Mouse (Mus musculus) MEL (cell line): ENCODE results near the gene Maml3. TPM values are rescaled to one million over a fixed set of nuclear protein-coding genes. Genes with fewer than 3 reads are reported as not detected.
A peak's percentile ranks its signal among the peaks of the same experiment; 100 is the strongest.

Experiments used
- DNase-seq: peaks from one replicate; pipeline ENCODE4 v3.0.0; 2011; ENCODE audit warnings: low read depth, low spot score
- H3K27ac ChIP-seq: 2 replicates; pipeline ENCODE4 v1.5.1; 2012; ENCODE audit warnings: low read depth, mild to moderate bottlenecking, control low read depth, low read length, moderate library complexity; ENCODE audit not compliant: control insufficient read depth
- H3K27me3 ChIP-seq, 2 experiments: fragments of 150-350 bp in 1 of 2; sonication (generic) in 1 of 2; 2 replicates each; pipeline ENCODE4 v1.6.1; 2012; ENCODE audit warnings: low read length in 2 of 2, mild to moderate bottlenecking in 2 of 2, improper control_type of control experiment in 1 of 2, moderate library complexity in 1 of 2; ENCODE audit not compliant: insufficient read depth in 2 of 2, control insufficient read depth in 1 of 2
- H3K36me3 ChIP-seq, 2 experiments: 2 replicates each; pipeline ENCODE4 v1.6.1; 2012 to 2014; ENCODE audit warnings: low read length in 2 of 2, improper control_type of control experiment in 1 of 2, inconsistent platforms in 1 of 2, mild to moderate bottlenecking in 1 of 2; ENCODE audit not compliant: insufficient read depth in 2 of 2, control insufficient read depth in 1 of 2
- H3K4me1 ChIP-seq, 2 experiments: fragments of 150-350 bp in 1 of 2; sonication (generic) in 1 of 2; 2 replicates each; pipeline ENCODE4 v1.6.1; 2012; ENCODE audit warnings: low read length in 2 of 2, improper control_type of control experiment in 1 of 2, mild to moderate bottlenecking in 1 of 2; ENCODE audit not compliant: insufficient read depth in 2 of 2, control insufficient read depth in 1 of 2
- H3K4me3 ChIP-seq, 2 experiments: fragments of 150-350 bp in 1 of 2; sonication (generic) in 1 of 2; 2 replicates each; pipeline ENCODE4 v1.5.1; 2012; ENCODE audit warnings: low read depth in 2 of 2, low read length in 2 of 2, mild to moderate bottlenecking in 2 of 2, moderate library complexity in 2 of 2, control low read depth in 1 of 2, improper control_type of control experiment in 1 of 2; ENCODE audit not compliant: control insufficient read depth in 1 of 2, insufficient read depth in 1 of 2
- H3K79me2 ChIP-seq: 2 replicates; pipeline ENCODE4 v1.6.1; 2012; ENCODE audit warnings: mild to moderate bottlenecking, low read length, moderate library complexity; ENCODE audit not compliant: control insufficient read depth, poor library complexity, insufficient read depth
- H3K9ac ChIP-seq: 2 replicates; pipeline ENCODE4 v1.6.1; 2012; ENCODE audit warnings: low read depth, mild to moderate bottlenecking, control low read depth, low read length, moderate library complexity; ENCODE audit not compliant: control insufficient read depth, poor library complexity, severe bottlenecking
- H3K9me3 ChIP-seq: fragments of 150-350 bp; sonication (generic); replicated peaks from 2 replicates; pipeline ENCODE4 v1.6.1; 2012; ENCODE audit warnings: mild to moderate bottlenecking, low read length, improper control_type of control experiment, moderate library complexity; ENCODE audit not compliant: insufficient read depth
- E2F4 ChIP-seq: IDR thresholded peaks from 2 replicates; pipeline ENCODE4 v1.6.1; 2011; ENCODE audit warnings: low read depth, low read length, improper control_type of control experiment, borderline replicate concordance
- ETS1 ChIP-seq: IDR thresholded peaks from 2 replicates; pipeline ENCODE4 v1.6.1; 2012; ENCODE audit warnings: low read depth, mild to moderate bottlenecking, inconsistent platforms, low read length, improper control_type of control experiment, moderate library complexity
- GABPA ChIP-seq: IDR thresholded peaks from 2 replicates; pipeline ENCODE4 v1.6.1; 2012; ENCODE audit warnings: low read depth, mild to moderate bottlenecking, inconsistent platforms, low read length, improper control_type of control experiment, moderate library complexity
- MAFK ChIP-seq: IDR thresholded peaks from 2 replicates; pipeline ENCODE4 v1.6.1; 2011; ENCODE audit warnings: low read depth, mild to moderate bottlenecking, low read length, improper control_type of control experiment, borderline replicate concordance
- MAX ChIP-seq: IDR thresholded peaks from 2 replicates; pipeline ENCODE4 v1.6.1; 2011; ENCODE audit warnings: low read length, improper control_type of control experiment
- MXI1 ChIP-seq: IDR thresholded peaks from 2 replicates; pipeline ENCODE4 v1.6.1; 2011; ENCODE audit warnings: mild to moderate bottlenecking, low read depth, low read length, improper control_type of control experiment
- MYC ChIP-seq: IDR thresholded peaks from 2 replicates; pipeline ENCODE4 v1.6.1; 2011; ENCODE audit warnings: low read depth, mild to moderate bottlenecking, low read length, improper control_type of control experiment, moderate library complexity
- NRF1 ChIP-seq: IDR thresholded peaks from 2 replicates; pipeline ENCODE4 v1.6.1; 2014; ENCODE audit warnings: low read depth, mild to moderate bottlenecking, inconsistent platforms, low read length, improper control_type of control experiment, moderate library complexity; ENCODE audit not compliant: poor library complexity, insufficient read depth, severe bottlenecking
- RCOR1 ChIP-seq: IDR thresholded peaks from 2 replicates; pipeline ENCODE4 v1.6.1; 2012; ENCODE audit warnings: low read depth, mild to moderate bottlenecking, inconsistent platforms, low read length, improper control_type of control experiment
- SMC3 ChIP-seq: IDR thresholded peaks from 2 replicates; pipeline ENCODE4 v1.6.1; 2011; ENCODE audit warnings: low read depth, low read length, improper control_type of control experiment
- TAL1 ChIP-seq: IDR thresholded peaks from 2 replicates; pipeline ENCODE4 v1.6.1; 2012; ENCODE audit warnings: mild to moderate bottlenecking, inconsistent platforms, low read length, moderate library complexity, mixed read lengths
- TBP ChIP-seq: IDR thresholded peaks from 2 replicates; pipeline ENCODE4 v1.8.0; 2011; ENCODE audit warnings: low read depth, low read length, improper control_type of control experiment
- TCF12 ChIP-seq: IDR thresholded peaks from 2 replicates; pipeline ENCODE4 v1.6.1; 2014; ENCODE audit warnings: low read depth, mild to moderate bottlenecking, inconsistent platforms, low read length, improper control_type of control experiment, moderate library complexity
- UBTF ChIP-seq: IDR thresholded peaks from 2 replicates; pipeline ENCODE4 v1.6.1; 2012; ENCODE audit warnings: low read depth, mild to moderate bottlenecking, inconsistent platforms, low read length, improper control_type of control experiment, moderate library complexity, borderline replicate concordance; ENCODE audit not compliant: insufficient read depth
- USF1 ChIP-seq: IDR thresholded peaks from 2 replicates; pipeline ENCODE4 v1.6.1; 2014; ENCODE audit warnings: low read depth, mild to moderate bottlenecking, inconsistent platforms, low read length, improper control_type of control experiment, moderate library complexity
- USF2 ChIP-seq, 2 experiments: IDR thresholded peaks; 2 replicates each; pipeline ENCODE4 v1.6.1; 2011 to 2012; ENCODE audit warnings: improper control_type of control experiment in 2 of 2, low read length in 2 of 2, borderline replicate concordance in 1 of 2, inconsistent platforms in 1 of 2, low read depth in 1 of 2, mild to moderate bottlenecking in 1 of 2; ENCODE audit not compliant: insufficient read depth in 1 of 2
- ZC3H11A ChIP-seq: IDR thresholded peaks from 2 replicates; pipeline ENCODE4 v1.6.1; 2012; ENCODE audit warnings: low read depth, mild to moderate bottlenecking, inconsistent platforms, low read length, improper control_type of control experiment
- ZKSCAN1 ChIP-seq: IDR thresholded peaks from 2 replicates; pipeline ENCODE4 v1.6.1; 2012; ENCODE audit warnings: low read depth, mild to moderate bottlenecking, inconsistent platforms, low read length, improper control_type of control experiment, moderate library complexity
- ZMIZ1 ChIP-seq: IDR thresholded peaks from 2 replicates; pipeline ENCODE4 v1.6.1; 2012; ENCODE audit warnings: low read depth, mild to moderate bottlenecking, inconsistent platforms, low read length, improper control_type of control experiment, moderate library complexity
- polyA plus RNA-seq, 2 experiments: library from polyadenylated mRNA; stranded (reverse) in 1 of 2; unstranded in 1 of 2; fragments of >175 nt in 1 of 2; fragments of >200 nt in 1 of 2; gene quantifications; 2 replicates each; pipeline versions ENCODE4 v1.2.1 to v1.2.4; 2012; ENCODE audit warnings: low replicate concordance in 2 of 2, low read depth in 1 of 2; ENCODE audit not compliant: insufficient read length in 2 of 2, insufficient read depth in 1 of 2, missing spikeins in 1 of 2
- total RNA-seq: library from RNA; depleted of rRNA; stranded (reverse); fragments of 300-350 nt; gene quantifications from 2 replicates; pipeline ENCODE4 v1.2.3, GENCODE M21; 2012

Maml3 gene
- total and polyA plus RNA-seq, 3 experiments, result 2.0 to 4.1 TPM; not detected in 1

- DNase-seq, result no peak
- H3K4me3 ChIP-seq, result no peak overlapping the region
- no peaks in the 10 kb centered on the region for H3K79me2 ChIP-seq
- no peak overlapping the region for H3K27ac ChIP-seq
- TF ChIP-seq ZKSCAN1 (peak; percentile 89), UBTF (no peak)
- no peaks in the 10 kb centered on the region for H3K9me3 ChIP-seq
- peaks cover 0 to 10% of the 10 kb centered on the region in 2 experiments; a peak in 2 of 4 replicates for H3K36me3 ChIP-seq
- H3K27me3 ChIP-seq, result no peaks in the 10 kb centered on the region
- no peak overlapping the region for H3K9ac ChIP-seq
- H3K4me1 ChIP-seq, result peaks cover 5 to 19% of the 10 kb centered on the region in 2 experiments
Measured at GRCm38 (mm10) chr3:52042680-52043079, 62.2 kb downstream of the Maml3 start.

DNA sequence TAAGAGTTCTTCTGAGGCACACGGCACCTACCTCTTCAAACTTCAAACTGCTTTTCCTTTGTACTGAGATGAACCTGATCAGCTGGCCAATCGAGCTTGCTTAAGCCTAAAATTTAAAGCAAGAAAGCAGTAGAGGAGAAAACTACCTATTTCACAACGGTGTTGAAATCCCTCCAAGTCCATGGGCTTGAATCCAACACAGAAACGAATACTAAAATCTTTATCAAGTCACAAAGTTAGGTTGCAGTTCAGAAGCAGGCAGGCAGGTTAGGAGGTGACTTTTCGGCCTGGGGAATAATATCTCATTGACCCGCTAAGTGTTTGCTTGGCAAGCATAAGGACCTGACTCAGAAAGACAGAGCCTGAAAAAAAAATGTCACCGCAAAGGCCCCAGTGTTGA is 64.9 kb downstream of the Maml3 start:
- no peak for DNase-seq
- Histone ChIP-seq H3K36me3 (peaks cover 0 to 5% of the 10 kb centered on the region in 2 experiments; a peak in 2 of 4 replicates), H3K27me3 (no peaks in the 10 kb centered on the region), H3K9me3 (no peaks in the 10 kb centered on the region), H3K27ac (no peak overlapping the region), H3K9ac (no peak overlapping the region), H3K79me2 (no peaks in the 10 kb centered on the region), H3K4me3 (no peak overlapping the region), H3K4me1 (peaks cover 5 to 9% of the 10 kb centered on the region in 2 experiments; a peak in 2 of 4 replicates)
- no peak for TF ChIP-seq ZC3H11A
- TF ChIP-seq ZMIZ1, result no peak
- TF ChIP-seq TCF12, result no peak
- TF ChIP-seq TBP, result no peak
- TF ChIP-seq NRF1, result no peak
- no peak for TF ChIP-seq UBTF
- no peak for TF ChIP-seq RCOR1
- TF ChIP-seq GABPA, result no peak
- no peak for TF ChIP-seq ETS1
- TF ChIP-seq TAL1, result no peak
- TF ChIP-seq MAX, result no peak

GRCm38 (mm10) chr3:52037260-52037659 is 67.6 kb downstream of the Maml3 start:
- no peak for TF ChIP-seq SMC3
- no peak for TF ChIP-seq ZKSCAN1
- no peak for TF ChIP-seq MXI1
- TF ChIP-seq USF1, result no peak
- no peak for TF ChIP-seq USF2 (IDR thresholded peaks at IDR 0.05; ENCODE audit: borderline replicate concordance in 1 of 2, insufficient read depth in 1 of 2, low read depth in 1 of 2, low read length in 2 of 2)
- no peak for TF ChIP-seq MAFK
- TF ChIP-seq E2F4, result no peak
- no peak for TF ChIP-seq MYC
- no peak overlapping the region for H3K9ac ChIP-seq
- H3K9me3 ChIP-seq, result no peaks in the 10 kb centered on the region
- H3K27me3 ChIP-seq, result no peaks in the 10 kb centered on the region
- DNase-seq, result no peak
- H3K4me3 ChIP-seq, result no peak overlapping the region
- no peak overlapping the region for H3K27ac ChIP-seq
- no peaks in the 10 kb centered on the region for H3K79me2 ChIP-seq
- no peaks in the 10 kb centered on the region for H3K36me3 ChIP-seq
- no peaks in the 10 kb centered on the region for H3K4me1 ChIP-seq
